Mouse (Mus musculus): ENCODE measurements around the gene Dip2a.

The Dip2a gene

GRCm38 (mm10) chr10:76300133-76300532 is 45.0 kb downstream of the Dip2a start:
- DNase-seq = no peak

- DNase-seq = no peak
Measured at GRCm38 (mm10) chr10:76293222-76293621, 51.9 kb downstream of the Dip2a start.

GRCm38 (mm10) chr10:76289936-76290671 is 55.0 kb downstream of the Dip2a start:
- DNase-seq = no peak

GRCm38 (mm10) chr10:76289052-76289451 is 56.0 kb downstream of the Dip2a start:
- no peak for DNase-seq

GRCm38 (mm10) chr10:76288268-76288993 is 56.7 kb downstream of the Dip2a start:
- no peak for DNase-seq

GRCm38 (mm10) chr10:76278541-76279097 is 66.5 kb downstream of the Dip2a start:
- peak; percentile 60 to 75 for DNase-seq

- DNase-seq = peak; percentile 57 to 63
Measured at GRCm38 (mm10) chr10:76275256-76275655, 69.8 kb downstream of the Dip2a start.

GRCm38 (mm10) chr10:76271238-76271637 is 73.9 kb downstream of the Dip2a start:
- peak; percentile 41 to 78 for DNase-seq

- DNase-seq = no peak
Measured at GRCm38 (mm10) chr10:76262431-76262830, 82.7 kb downstream of the Dip2a start.

GRCm38 (mm10) chr10:76261447-76261846 is 83.6 kb downstream of the Dip2a start:
- DNase-seq = no peak

- peak in 1 of 2 experiments; percentile 30 for DNase-seq
Measured at GRCm38 (mm10) chr10:76260358-76261059, 84.6 kb downstream of the Dip2a start.

- DNase-seq = no peak
Measured at GRCm38 (mm10) chr10:76259566-76260232, 85.4 kb downstream of the Dip2a start.

- DNase-seq = peak; percentile 55 to 64
Measured at GRCm38 (mm10) chr10:76257719-76258390, 87.2 kb downstream of the Dip2a start.

GRCm38 (mm10) chr10:76257231-76257630 is 87.9 kb downstream of the Dip2a start:
- DNase-seq = no peak

GRCm38 (mm10) chr10:76255617-76256016 is 89.5 kb downstream of the Dip2a start:
- DNase-seq = peak in 1 of 2 experiments; percentile 43

- DNase-seq = peak in 1 of 2 experiments; percentile 35
Measured at GRCm38 (mm10) chr10:76253536-76253935, 91.6 kb downstream of the Dip2a start, which contains the start of gene S100b. TSS of gene S100b (plus strand) at chr10:76253853.

- peak; percentile 30 to 37 for DNase-seq
Measured at GRCm38 (mm10) chr10:76253079-76253478, 92.0 kb downstream of the Dip2a start.

GRCm38 (mm10) chr10:76250870-76251269 is 94.2 kb downstream of the Dip2a start:
- DNase-seq = no peak

- no peak for DNase-seq
Measured at GRCm38 (mm10) chr10:76248647-76248968, 96.5 kb downstream of the Dip2a start.

- no peak for DNase-seq
Measured at GRCm38 (mm10) chr10:76247960-76248646, 97.0 kb downstream of the Dip2a start.

- DNase-seq = no peak
Measured at GRCm38 (mm10) chr10:76246601-76247000, 98.5 kb downstream of the Dip2a start.

Measured in kidney, postnatal 36 days (tissue).